Mouse (Mus musculus) heart, embryonic 16.5 days (tissue): ENCODE measurements at regions not wholly inside any gene's neighbourhood (a gene's known extent, or its start where the extent isn't known, plus 50 kb on each side); places are given as distances from the start of the nearest gene placed in this dataset.

Source experiments
- ATAC-seq: fragments of 200-750 bp; cut with Nextera tagmentation; replicated peaks from 2 replicates; pipeline ENCODE4 v1.8.0; 2017; ENCODE audit warnings: moderate number of reproducible peaks; ENCODE audit not compliant: insufficient read depth, low FRiP score; ENCODE audit errors: extremely low read depth
- H3K27ac ChIP-seq: fragments of 300-500 bp; sonication (generic); 2 replicates; pipeline ENCODE4 v1.5.1; 2014; ENCODE audit warnings: mild to moderate bottlenecking, low read length, control low read depth, moderate library complexity
- H3K27me3 ChIP-seq: fragments of 300-500 bp; sonication (generic); 2 replicates; pipeline ENCODE4 v1.6.1; 2014; ENCODE audit warnings: low read length, mixed read lengths; ENCODE audit not compliant: control insufficient read depth, insufficient read depth
- H3K36me3 ChIP-seq: fragments of 300-500 bp; sonication (generic); 2 replicates; pipeline ENCODE4 v1.6.1; 2014; ENCODE audit not compliant: control insufficient read depth, insufficient read depth
- H3K4me1 ChIP-seq: fragments of 300-500 bp; sonication (generic); 2 replicates; pipeline ENCODE4 v1.6.1; 2014; ENCODE audit warnings: low read length, mixed read lengths; ENCODE audit not compliant: control insufficient read depth, insufficient read depth
- H3K4me2 ChIP-seq: fragments of 300-500 bp; sonication (generic); 2 replicates; pipeline ENCODE4 v1.6.1; 2014; ENCODE audit warnings: low read depth, mild to moderate bottlenecking, control low read depth, low read length
- H3K4me3 ChIP-seq: fragments of 300-500 bp; sonication (generic); 2 replicates; pipeline ENCODE4 v1.5.1; 2014; ENCODE audit warnings: mild to moderate bottlenecking, control low read depth, low read length
- H3K9ac ChIP-seq: fragments of 300-500 bp; sonication (generic); 2 replicates; pipeline ENCODE4 v1.6.1; 2014; ENCODE audit warnings: low read length, control low read depth
- H3K9me3 ChIP-seq: fragments of 300-500 bp; sonication (generic); replicated peaks from 2 replicates; pipeline ENCODE4 v1.6.1; 2016; ENCODE audit warnings: low read length; ENCODE audit not compliant: control insufficient read depth
- WGBS: fragments of 180-500 bp; shearing (Covaris S2); extraction: QIAGEN DNeasy Blood & Tissue Kit; methylation state at CpG from one replicate; pipeline ENCODE4 v1.1.7; 2014; 5-methylcytosine and 5-hydroxymethylcytosine counted together

DNA sequence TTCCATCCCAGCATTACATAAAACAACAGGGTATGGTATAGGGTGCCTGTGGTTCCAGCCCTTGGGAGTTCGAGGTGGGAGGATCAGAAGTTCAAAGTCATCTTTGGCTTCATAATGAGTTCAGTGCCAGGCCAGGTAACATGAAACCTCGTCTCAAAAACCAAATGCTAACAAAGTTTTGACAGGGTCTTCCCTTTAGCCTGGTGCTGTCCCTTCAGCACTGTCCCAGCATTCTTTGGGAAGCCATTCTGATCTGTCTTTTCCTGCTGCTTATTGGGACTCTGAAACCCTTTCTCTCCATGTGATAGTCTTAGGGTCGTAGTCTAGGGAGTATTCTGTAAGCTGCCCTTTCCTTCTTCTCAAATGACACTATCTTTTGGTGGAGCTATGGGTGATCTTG is 282.1 kb downstream of the Vps13c start:
- Histone ChIP-seq H3K4me1 (no peaks in the 10 kb centered on the region), H3K9ac (no peak overlapping the region), H3K36me3 (no peaks in the 10 kb centered on the region), H3K9me3 (no peaks in the 10 kb centered on the region), H3K4me3 (no peak overlapping the region), H3K27ac (no peak overlapping the region), H3K27me3 (no peaks in the 10 kb centered on the region), H3K4me2 (no peak overlapping the region)
- no peak for ATAC-seq
- WGBS: 36% methylated on average over 3 of the region's 3 CpGs

DNA sequence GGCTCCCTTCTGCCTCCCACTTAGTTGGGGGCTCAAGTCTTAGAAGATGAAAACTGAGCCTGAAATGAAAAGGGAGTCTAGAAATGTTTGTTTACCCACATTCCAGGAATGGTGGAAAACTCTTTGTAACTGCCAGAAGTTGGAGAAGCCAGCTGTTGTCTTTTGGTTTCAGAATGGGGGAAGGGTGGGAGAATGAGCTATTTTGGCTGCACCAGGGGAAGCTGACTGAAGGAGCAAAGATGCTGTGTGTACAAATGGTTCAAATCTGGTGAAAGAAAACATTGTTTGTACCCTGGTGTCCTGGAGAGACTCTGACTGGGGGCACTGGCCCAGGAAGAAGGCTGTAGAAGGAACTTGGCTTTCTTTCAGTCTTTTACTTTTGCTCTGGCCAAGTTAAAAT is 291.1 kb downstream of the Vps13c start:
- H3K27me3 ChIP-seq: no peaks in the 10 kb centered on the region
- no peak overlapping the region for H3K27ac ChIP-seq
- ATAC-seq: no peak

DNA sequence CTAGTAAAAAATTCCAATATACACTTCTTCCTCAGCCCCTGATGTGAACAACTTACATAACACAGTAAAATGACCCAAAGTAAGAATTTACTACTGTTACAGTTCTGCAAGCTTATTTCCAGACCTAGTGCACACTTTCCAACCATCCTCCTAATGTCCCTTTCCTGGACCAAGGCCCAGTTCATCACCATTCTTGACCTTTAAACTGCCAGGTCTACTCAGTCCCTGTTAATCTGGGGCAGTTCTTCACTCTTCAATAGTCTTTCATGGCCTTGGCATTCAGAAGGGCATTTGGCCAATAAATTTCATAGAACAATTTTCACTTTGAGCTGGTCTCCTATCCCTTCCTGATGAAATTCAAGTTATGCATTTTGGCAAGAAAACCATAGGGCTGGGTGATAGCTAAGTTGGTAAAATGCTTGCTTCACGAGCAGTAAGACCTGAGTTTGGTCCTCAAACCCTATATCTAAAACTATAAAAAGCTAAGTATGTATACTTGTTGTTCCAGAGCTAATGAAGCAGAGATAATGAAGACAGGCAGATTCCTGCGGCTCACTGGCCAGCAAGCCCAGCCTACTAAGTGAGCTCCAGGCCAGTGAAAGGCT is 295.4 kb downstream of the Vps13c start:
- H3K9ac ChIP-seq: no peak overlapping the region
- no peaks in the 10 kb centered on the region for H3K9me3 ChIP-seq
- no peaks in the 10 kb centered on the region for H3K4me1 ChIP-seq
- H3K4me2 ChIP-seq: no peak overlapping the region
- H3K36me3 ChIP-seq: no peaks in the 10 kb centered on the region
- WGBS: 56% methylated on average over 2 of the region's 2 CpGs
- ATAC-seq: no peak
- H3K27ac ChIP-seq: no peak overlapping the region
- no peak overlapping the region for H3K4me3 ChIP-seq
- H3K27me3 ChIP-seq: no peaks in the 10 kb centered on the region

More for the DNA sequence above, 291.1 kb downstream of the Vps13c start:
- no peak overlapping the region for H3K4me2 ChIP-seq
- no peak overlapping the region for H3K9ac ChIP-seq
- H3K36me3 ChIP-seq: no peaks in the 10 kb centered on the region
- no peaks in the 10 kb centered on the region for H3K4me1 ChIP-seq
- H3K9me3 ChIP-seq: no peaks in the 10 kb centered on the region
- H3K4me3 ChIP-seq: no peak overlapping the region

DNA sequence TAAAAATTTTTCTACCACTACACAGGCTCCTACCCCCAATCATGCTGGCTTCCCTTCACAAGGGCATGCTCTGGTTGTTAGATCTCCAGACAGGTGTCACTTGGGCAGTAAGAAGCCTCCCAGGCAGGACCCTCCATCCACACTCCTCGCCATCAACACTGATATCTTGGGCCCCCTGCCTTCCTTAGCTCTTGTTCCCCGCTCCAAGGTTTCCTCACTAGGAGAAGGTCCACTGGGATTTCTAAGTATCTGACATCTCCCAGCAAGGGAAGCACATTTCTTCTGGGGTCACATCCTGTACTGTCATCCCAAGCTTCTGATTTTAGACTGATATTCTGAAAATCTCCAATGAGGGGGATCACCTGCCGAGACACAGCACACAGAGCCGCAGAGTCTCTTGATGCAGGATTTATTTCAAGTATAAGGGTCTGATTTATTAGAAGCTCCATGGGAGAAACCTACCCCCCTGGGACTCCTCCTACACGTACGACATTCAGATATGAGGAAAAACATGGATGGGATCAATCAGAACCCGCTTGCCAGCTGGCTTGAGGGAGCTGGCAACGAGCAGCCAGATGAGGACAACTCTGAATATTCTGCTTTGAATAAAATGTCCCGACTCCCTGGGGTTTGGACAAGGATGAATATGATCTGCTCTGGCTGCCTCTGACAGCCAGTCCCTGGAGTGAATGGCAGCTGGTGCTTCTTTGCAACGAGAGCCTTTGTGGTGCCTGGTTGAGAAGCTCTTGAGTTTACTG is 322.8 kb downstream of the Vps13c start:
- H3K4me1 ChIP-seq: no peaks in the 10 kb centered on the region
- H3K9ac ChIP-seq: no peak overlapping the region
- WGBS: 72% methylated on average over 10 of the region's 10 CpGs
- no peak overlapping the region for H3K27ac ChIP-seq
- no peak overlapping the region for H3K4me3 ChIP-seq
- H3K9me3 ChIP-seq: no peaks in the 10 kb centered on the region
- H3K4me2 ChIP-seq: no peak overlapping the region
- ATAC-seq: no peak
- no peaks in the 10 kb centered on the region for H3K36me3 ChIP-seq
- no peaks in the 10 kb centered on the region for H3K27me3 ChIP-seq

DNA sequence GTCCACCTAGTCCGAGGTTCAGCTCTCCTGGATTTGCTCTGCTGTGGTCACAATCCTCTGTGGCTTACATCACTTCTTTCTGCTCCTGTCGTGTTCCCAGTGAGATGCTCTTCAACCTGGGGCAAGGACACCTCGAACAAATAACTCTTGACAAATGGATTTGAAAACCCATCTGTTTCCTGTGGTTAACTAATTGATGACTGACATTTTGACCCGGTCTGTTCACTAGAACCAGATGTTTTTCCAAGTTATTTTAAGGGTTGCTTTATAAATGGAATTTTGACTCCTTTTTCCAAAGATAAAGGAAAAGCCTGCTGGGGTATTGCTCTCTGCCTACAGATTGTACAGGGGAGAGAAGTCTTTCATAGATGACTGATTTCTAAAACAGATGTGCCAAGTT is 326.4 kb downstream of the Vps13c start:
- no peak overlapping the region for H3K4me2 ChIP-seq
- no peaks in the 10 kb centered on the region for H3K27me3 ChIP-seq
- H3K9me3 ChIP-seq: no peaks in the 10 kb centered on the region
- H3K9ac ChIP-seq: no peak overlapping the region
- no peak overlapping the region for H3K4me3 ChIP-seq
- 47% methylated on average over 4 of the region's 4 CpGs for WGBS
- H3K36me3 ChIP-seq: no peaks in the 10 kb centered on the region
- no peak for ATAC-seq
- no peak overlapping the region for H3K27ac ChIP-seq
- no peaks in the 10 kb centered on the region for H3K4me1 ChIP-seq

DNA sequence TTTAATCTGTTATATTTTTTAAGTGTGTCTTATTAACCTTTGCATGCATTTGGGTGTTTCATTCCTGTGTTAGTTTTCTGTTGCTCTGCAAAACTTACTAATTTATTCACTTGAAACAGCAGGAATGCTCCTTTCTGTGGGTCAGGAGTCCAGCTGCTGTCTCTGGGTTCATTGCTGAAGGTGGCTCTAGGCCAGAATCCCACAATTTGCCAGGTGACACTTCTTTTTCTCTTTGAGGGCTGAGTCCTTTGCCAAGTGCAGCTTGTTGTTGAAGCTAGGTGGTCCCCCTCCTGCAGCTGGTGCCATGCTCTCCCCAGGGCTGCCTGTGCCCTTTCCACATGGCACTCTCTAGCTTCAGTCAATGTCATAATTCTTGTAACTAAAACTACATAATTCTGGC is 348.7 kb downstream of the Vps13c start:
- Histone ChIP-seq H3K36me3 (no peaks in the 10 kb centered on the region), H3K4me2 (no peak overlapping the region), H3K9ac (no peak overlapping the region), H3K4me1 (no peaks in the 10 kb centered on the region), H3K4me3 (no peak overlapping the region), H3K9me3 (no peaks in the 10 kb centered on the region), H3K27ac (no peak overlapping the region), H3K27me3 (no peaks in the 10 kb centered on the region)
- no peak for ATAC-seq

DNA sequence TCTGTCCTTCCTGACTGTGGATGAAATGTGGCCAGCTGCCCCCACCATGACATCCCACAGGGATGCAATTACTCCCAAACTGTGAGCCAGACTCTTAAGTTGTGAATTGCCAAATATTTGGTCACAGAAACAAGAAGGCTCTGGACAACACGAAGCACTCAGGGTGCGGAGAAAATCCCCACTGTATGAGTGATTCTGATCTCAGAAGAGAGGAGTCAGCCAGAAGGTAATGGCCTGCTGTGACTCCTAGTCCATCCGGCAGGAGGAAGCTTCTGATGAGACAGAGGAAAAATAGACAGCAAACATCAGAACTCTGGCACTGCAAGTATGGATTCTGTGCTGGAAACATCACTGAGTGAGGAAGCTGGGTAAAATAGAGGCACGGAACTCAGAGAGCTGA is 359.6 kb downstream of the Vps13c start:
- WGBS: 78% methylated on average over 4 of the region's 4 CpGs
- Histone ChIP-seq H3K4me3 (no peak overlapping the region), H3K4me2 (no peak overlapping the region), H3K9ac (no peak overlapping the region), H3K27me3 (no peaks in the 10 kb centered on the region), H3K36me3 (no peaks in the 10 kb centered on the region), H3K4me1 (no peaks in the 10 kb centered on the region), H3K27ac (no peak overlapping the region), H3K9me3 (no peaks in the 10 kb centered on the region)
- ATAC-seq: no peak

DNA sequence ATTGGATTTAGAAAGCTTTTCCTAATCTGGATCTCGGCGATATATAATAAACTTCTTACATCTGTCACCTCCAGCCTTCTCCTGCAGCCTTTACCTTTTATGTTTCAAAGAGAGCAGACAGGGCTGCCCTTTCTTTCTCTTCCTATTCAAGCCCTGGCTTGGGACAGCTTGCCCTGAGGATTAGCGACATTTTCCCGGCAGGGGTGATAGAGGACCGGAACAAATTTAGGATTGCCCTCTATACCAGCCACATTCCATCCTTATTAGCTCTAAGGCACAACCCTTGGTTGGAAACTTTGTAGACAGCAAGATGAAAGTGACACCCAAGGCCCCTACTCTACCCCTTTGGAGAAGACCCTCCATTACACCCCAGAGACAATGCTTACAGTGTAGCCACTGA is 360.8 kb downstream of the Vps13c start:
- Histone ChIP-seq H3K27me3 (no peaks in the 10 kb centered on the region), H3K9ac (no peak overlapping the region), H3K36me3 (no peaks in the 10 kb centered on the region), H3K4me1 (no peaks in the 10 kb centered on the region), H3K9me3 (no peaks in the 10 kb centered on the region), H3K27ac (no peak overlapping the region), H3K4me3 (no peak overlapping the region), H3K4me2 (no peak overlapping the region)
- WGBS: 60% methylated on average over 5 of the region's 5 CpGs
- ATAC-seq: no peak

DNA sequence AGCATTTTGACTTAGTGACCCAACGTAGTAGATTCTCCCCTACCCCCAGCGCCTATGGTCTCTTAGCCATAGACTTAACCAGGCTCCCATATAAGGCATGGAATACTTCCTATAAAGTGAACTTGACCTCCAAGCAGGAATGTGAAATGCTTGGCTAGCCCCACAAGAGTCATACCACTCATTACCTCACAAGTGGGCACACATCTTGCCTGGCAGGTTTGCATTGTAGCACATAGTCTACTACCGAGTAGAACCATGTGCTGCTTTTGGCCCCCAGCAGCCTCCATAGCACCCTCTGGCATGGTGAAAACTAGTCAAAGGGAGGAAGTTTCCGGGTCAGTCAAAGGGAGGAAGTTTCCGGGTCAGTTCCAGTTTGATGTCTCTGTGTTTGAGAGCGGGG is 385.5 kb downstream of the Vps13c start:
- no peak overlapping the region for H3K4me3 ChIP-seq
- no peaks in the 10 kb centered on the region for H3K9me3 ChIP-seq
- no peak overlapping the region for H3K27ac ChIP-seq
- H3K36me3 ChIP-seq: no peaks in the 10 kb centered on the region
- 78% methylated on average over 6 of the region's 6 CpGs for WGBS
- H3K4me2 ChIP-seq: no peak overlapping the region
- ATAC-seq: no peak
- no peaks in the 10 kb centered on the region for H3K27me3 ChIP-seq
- no peak overlapping the region for H3K9ac ChIP-seq
- 0 out of 2 replicates have a peak, but pooled peaks cover 2% of the 10 kb centered on the region for H3K4me1 ChIP-seq
